Mouse (Mus musculus): ENCODE results near the gene Tmprss4. TPM values are rescaled to one million over a fixed set of nuclear protein-coding genes. Genes with fewer than 3 reads are reported as not detected.

Tmprss4 gene
- total RNA-seq (2021) = under 1 TPM; 0.18 to 0.20 TPM

DNA sequence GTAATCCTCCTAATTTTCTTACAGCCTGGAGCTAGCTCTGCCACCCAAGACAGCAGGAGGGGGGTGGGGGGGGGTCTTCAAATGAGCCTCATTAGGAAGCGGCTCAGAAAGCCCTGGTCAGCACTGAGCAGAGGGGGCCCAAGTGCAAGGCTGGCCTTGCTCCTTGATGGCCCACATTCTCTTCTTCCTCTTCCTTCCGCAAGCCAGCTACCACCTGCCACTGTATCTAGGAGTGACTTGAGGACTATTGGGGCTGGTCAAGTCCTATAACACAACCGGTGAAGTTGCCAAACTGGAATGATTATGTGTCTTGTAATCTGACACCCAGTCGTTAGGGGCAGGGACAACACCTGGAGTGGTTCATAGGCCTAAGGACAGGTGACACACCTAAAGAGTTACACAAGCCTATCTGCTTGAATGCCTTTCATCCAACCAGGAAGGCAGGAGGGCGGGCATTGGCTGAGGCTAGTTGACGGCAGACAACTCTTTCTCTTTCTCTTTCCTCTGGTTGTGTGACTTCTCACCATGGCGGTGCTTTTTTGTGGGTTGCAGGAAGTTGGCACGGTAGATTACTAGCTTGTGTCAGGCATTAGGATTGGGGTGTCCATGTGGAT lies at the start of gene Tmprss4:
Gene Tmprss4 (minus strand): TSS at position 296 of the 614 bp plus-strand sequence.
- DNase-seq (ENCODE audit: low spot score in 2 of 2) = no peak
- intact Hi-C loops (cut with DNase I) = no loop called here

GRCm38 (mm10) chr9:45252395-45252794 lies 48.5 kb upstream of the Tmprss4 start:
- DNase-seq (ENCODE audit: low spot score in 2 of 2) = no peak

DNA sequence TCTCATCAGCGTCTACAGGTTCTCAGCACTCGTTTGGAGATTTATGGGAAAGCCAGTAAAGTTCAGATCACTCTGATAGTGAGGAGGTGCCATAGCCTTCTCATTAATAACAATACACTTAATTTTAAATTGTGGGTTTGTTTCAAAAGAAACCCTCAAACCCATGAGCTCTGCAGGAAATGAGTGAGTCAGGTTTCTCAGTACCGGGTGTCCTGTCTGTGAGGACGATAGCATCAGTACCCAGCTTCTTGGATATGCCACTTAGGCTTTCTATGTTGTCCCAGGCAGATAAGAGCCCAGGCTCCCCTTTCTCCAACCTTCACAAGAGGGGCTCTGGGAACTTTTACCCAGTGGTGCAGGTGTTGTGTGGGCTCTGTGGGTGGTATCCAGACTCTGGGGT lies 48.1 kb upstream of the Tmprss4 start:
- intact Hi-C loops (cut with DNase I) = no loop called here
- DNase-seq (ENCODE audit: low spot score in 2 of 2) = no peak

More at GRCm38 (mm10) chr9:45252395-45252794, 48.5 kb upstream of the Tmprss4 start:
- intact Hi-C loops (cut with DNase I) = no loop called here

- intact Hi-C loops (cut with DNase I) = no loop called here
- DNase-seq (ENCODE audit: low spot score in 2 of 2) = no peak
Observed at GRCm38 (mm10) chr9:45251281-45251680, 47.4 kb upstream of the Tmprss4 start.

- no peak for DNase-seq (ENCODE audit: low spot score in 2 of 2)
- intact Hi-C loops (cut with DNase I) = no loop called here
Observed at GRCm38 (mm10) chr9:45250306-45250705, 46.4 kb upstream of the Tmprss4 start.

GRCm38 (mm10) chr9:45247536-45247935 lies 43.6 kb upstream of the Tmprss4 start:
- DNase-seq (ENCODE audit: low spot score in 2 of 2) = no peak
- intact Hi-C loops (cut with DNase I) = no loop called here

DNA sequence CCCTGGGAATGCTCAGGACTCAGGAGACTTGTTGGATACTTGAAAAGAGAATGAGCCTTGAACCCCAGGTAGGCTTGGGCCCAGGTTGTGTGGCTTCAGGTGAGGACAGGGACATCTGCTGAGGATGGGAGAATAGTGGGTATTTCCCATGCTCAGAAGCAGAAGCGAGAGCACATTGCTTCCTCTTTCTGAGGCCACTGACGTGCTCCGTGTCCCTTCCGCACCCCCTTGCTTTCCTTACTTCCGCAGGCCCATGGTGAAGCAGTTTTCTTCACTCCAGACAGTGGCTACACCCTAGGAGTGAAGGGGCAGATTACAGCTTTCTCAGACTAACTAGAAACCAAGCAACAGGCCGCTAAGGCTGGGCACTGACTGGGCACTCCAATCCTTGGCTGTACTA lies 42.2 kb upstream of the Tmprss4 start:
- no peak for DNase-seq (ENCODE audit: low spot score in 2 of 2)
- intact Hi-C loops (cut with DNase I) = no loop called here

DNA sequence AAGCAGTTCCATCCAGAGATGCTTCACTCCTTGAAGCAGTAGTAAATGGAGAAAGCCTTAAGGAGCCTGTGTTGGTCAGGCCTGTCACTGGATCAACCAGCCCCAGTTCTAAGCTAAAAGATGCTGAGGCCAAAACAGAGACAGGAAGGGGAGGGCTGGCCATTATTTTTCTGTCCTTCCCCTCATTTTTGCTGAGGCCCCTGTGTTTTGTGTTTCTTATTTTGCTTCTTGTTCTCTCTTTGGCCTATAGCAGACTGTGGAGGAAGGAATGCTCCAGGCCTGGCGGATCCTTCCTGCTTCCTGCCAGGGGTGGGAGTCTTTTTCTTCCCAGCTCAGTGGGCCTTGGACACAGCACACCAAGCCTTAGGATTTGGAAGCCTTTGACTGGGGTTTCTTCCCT lies 41.5 kb upstream of the Tmprss4 start:
- intact Hi-C loops (cut with DNase I) = no loop called here
- no peak for DNase-seq (ENCODE audit: low spot score in 2 of 2)

DNA sequence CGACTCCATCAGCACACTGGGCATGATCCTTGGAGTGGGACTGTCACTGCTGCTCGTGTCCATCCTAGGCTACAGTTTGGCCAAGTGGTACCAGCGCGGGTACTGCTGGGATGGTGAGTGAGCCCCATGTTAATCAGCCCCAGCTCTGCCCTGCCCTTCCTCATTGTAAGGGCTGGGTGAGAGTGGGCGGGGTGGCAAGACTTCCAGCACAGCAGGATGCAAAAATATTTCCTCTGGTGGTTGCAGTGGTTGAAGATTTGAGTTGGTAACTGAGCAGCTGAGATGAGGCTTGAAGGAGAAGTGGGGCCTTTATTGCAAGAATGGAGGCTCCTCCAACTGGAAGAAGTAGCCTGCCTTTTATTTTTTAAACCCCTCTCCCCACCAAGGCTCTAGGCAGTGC lies 37.5 kb upstream of the Tmprss4 start:
- intact Hi-C loops (cut with DNase I) = no loop called here
- DNase-seq (ENCODE audit: low spot score in 2 of 2) = no peak

DNA sequence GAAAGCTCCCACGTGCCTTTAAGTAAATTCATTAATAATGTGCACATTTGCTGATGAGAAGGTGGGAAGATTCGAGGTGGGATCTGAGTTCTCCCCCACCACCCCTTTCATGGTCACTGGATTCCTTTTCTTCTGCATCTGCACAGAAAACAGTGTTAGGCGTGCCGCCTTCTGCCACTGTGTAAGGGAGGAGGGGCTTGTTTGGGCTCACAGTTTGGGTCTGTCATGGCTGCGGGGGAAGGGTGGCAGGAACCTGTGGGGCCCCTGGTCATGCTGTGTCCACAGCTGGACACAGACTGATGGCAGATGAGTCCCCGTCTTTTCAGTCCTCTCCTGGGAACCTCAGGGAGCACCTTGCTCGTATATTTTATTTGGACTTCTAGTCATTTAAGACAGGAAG lies 32.9 kb upstream of the Tmprss4 start:
- intact Hi-C loops (cut with DNase I) = no loop called here
- no peak for DNase-seq (ENCODE audit: low spot score in 2 of 2)

DNA sequence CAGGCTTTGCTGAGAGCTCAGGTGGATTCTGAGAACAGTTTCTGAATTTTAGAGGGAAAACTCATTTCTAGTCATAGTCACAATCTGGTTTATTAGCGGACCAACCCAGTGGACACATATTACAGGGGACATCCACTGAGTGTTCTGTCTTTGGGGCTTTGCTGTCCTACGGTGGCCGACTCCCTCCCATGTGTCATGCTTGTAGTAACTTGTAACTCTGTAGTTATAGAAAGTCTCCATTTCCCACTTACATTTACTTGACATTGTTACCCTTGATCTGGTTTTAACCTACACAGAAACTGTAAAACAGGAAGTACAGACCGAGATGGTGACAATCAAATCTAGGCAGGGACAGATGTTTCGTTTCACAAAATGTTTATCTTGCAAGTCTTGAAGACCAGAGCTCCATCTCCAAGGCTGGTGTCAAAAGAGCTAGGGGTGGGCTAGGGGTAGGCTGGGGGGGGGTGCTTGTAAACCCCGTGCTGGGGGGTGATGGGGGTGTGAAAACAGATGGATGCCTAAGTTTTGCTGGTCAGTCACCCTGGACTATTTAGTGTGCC lies 31.9 kb upstream of the Tmprss4 start:
- no peak for DNase-seq (ENCODE audit: low spot score in 2 of 2)
- intact Hi-C loops (cut with DNase I) = no loop called here

DNA sequence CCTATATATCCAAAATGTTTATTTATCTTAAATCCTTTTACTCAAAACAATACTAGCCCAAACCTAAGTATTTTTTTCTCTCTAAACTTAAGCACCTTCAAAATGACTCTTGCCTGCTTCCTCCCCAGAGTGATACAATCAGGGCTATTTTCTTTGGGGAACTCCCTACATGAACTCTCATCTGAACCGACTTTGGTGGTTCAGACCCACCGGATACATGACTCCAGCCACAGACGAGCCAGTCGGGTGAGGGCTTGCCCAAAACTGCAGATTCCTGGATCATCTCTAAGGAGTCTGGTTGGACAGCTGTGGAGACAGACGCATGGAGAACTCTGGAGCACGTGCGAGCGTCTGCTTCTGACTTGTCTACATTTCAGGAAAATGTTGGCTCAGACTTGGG lies 25.5 kb upstream of the Tmprss4 start:
- no peak for DNase-seq (ENCODE audit: low spot score in 2 of 2)
- intact Hi-C loops (cut with DNase I) = no loop called here

GRCm38 (mm10) chr9:45221567-45221966 lies 17.7 kb upstream of the Tmprss4 start:
- peak; percentile 87 to 92 for DNase-seq (ENCODE audit: low spot score in 2 of 2)
- intact Hi-C loops (cut with DNase I) = loop anchor here (1.0 to 5.0 kb wide), 3 partner anchors 76 to 186 kb away; no protein-coding TSS in a partner anchor

DNA sequence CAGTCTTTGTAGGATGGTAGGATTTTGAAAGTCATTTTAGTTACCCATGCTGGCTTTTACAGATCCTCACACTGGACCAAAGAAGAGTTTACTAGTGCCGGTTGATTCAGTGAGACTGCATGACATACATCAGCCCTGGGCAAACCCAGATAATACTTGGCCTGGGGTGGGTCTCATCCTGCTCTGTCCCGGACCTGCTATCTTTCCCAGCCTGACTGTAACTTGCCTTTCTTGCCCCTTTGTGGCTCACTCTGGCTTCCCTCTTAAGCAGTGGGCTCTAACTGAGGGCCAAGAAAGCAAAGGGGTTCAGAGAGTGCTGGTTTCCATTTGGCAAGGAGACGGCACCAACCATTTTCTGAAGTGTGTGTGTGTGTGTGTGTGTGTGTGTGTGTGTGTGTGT lies 15.8 kb upstream of the Tmprss4 start:
- intact Hi-C loops (cut with DNase I) = loop anchor here (5.0 kb wide), 2 partner anchors 78 to 188 kb away; no protein-coding TSS in a partner anchor
- no peak for DNase-seq (ENCODE audit: low spot score in 2 of 2)

DNA sequence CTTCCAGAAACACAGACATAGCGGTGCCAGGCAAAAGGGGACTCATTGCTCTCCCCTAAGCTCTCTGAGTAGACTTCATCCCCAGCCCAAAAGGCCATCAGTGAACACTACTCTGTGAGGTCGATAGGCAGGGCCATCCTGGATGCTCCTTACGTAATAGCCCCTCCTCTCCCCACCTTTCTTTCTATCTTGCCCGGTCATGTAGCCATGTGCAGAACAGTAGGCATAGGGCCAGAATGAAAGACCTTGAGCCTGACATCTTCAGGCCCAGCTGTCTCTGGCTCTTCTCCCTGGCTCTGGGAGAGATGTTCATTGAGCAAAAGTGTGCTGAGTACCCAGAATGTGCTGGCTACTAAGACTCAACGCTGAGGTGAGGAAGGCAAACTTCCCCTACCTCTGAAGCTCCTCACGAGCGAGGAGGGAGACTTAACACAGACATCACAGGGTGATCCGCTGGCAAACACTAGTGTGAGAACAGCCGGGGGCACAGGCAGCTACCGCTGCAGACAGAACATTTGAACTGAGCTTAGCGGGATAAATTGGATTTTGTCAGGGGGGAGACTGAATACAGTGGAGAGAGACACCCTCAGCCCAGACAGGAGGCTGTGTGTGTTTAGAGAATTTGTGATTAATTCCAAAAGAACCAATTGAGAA lies 11.8 kb upstream of the Tmprss4 start:
- intact Hi-C loops (cut with DNase I) = no loop called here
- no peak for DNase-seq (ENCODE audit: low spot score in 2 of 2)

GRCm38 (mm10) chr9:45212001-45212400 lies 8.1 kb upstream of the Tmprss4 start:
- DNase-seq (ENCODE audit: low spot score in 2 of 2) = no peak
- intact Hi-C loops (cut with DNase I) = no loop called here

DNA sequence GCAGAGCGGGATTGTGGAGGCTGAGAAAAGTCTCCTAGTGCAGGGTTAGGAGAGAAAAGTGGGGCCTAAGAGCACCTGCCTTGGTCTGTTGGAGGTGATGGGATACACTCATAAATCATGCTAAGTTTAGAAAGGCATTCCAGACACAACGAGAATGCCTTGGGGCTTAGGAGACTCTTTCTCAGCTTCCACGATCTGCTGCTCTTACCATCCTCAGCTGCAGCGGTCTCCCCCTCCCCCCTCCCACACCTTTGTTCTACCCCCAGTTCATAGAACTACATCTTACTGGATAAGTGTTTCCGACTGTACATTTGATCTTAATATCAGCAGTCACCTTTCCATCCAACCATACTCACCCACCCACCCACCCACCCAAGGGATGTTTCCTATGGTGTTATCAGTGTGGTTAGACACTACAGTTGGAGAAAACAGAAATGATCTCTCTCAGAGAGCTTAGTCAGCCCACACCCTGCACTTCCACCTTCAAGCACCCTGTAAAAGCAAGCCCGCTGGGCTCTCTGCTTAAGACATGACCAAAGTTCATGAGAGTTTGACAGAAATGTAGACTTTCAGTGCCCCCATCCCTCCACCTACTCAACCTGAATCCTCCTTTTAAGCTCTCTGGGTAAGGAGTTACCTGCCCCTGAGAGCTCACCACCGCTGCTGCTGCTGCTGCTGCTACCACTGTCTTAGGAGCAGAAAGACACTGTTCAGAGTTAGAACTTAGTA lies 3.3 kb upstream of the Tmprss4 start:
- intact Hi-C loops (cut with DNase I) = no loop called here
- DNase-seq (ENCODE audit: low spot score in 2 of 2) = no peak

GRCm38 (mm10) chr9:45206121-45206520 lies 2.2 kb upstream of the Tmprss4 start:
- intact Hi-C loops (cut with DNase I) = no loop called here
- no peak for DNase-seq (ENCODE audit: low spot score in 2 of 2)

- no peak for DNase-seq (ENCODE audit: low spot score in 2 of 2)
- intact Hi-C loops (cut with DNase I) = no loop called here
Observed at GRCm38 (mm10) chr9:45205143-45205542, 1.3 kb upstream of the Tmprss4 start.

GRCm38 (mm10) chr9:45202021-45202798 lies 1.7 kb downstream of the Tmprss4 start:
- no peak for DNase-seq (ENCODE audit: low spot score in 2 of 2)

More at GRCm38 (mm10) chr9:45202021-45202798, 1.7 kb downstream of the Tmprss4 start:
- intact Hi-C loops (cut with DNase I) = no loop called here

Data from left cerebral cortex, postnatal 36 days (tissue).